Comparison of ENCODE assay signal across 25 mouse cellular contexts in genomic region chr13:74107410-74107809, GRCm38 (mm10). TPM values are rescaled to one million over a fixed set of nuclear protein-coding genes. Genes with fewer than 3 reads are reported as not detected.
"Had no signal": no experiment of that assay in that cellular context is flagged by ENCODE, and none has a peak within 500 bp of the region (broad histone marks: within the 10 kb centered on the region; RNA-seq: fewer than 3 reads in every experiment).

No protein-coding gene starts in this region.

- ATAC-seq: intestine, postnatal 0 days; liver, embryonic 12.5 days had no signal

- H3K36me3 ChIP-seq: kidney, embryonic 15.5 days; limb, embryonic 10.5 days; limb, embryonic 13.5 days; liver, embryonic 12.5 days; liver, embryonic 15.5 days; lung, embryonic 15.5 days; midbrain, embryonic 10.5 days; neural tube, embryonic 13.5 days; stomach, embryonic 15.5 days had no signal

- H3K4me3 ChIP-seq: kidney, embryonic 15.5 days; layer of hippocampus, adult 2 months; limb, embryonic 10.5 days; limb, embryonic 13.5 days; liver, embryonic 12.5 days; liver, embryonic 15.5 days; lung, embryonic 15.5 days; megakaryocyte, embryonic 14.5 days; midbrain, embryonic 10.5 days; neural tube, embryonic 13.5 days; stomach, embryonic 15.5 days had no signal

- H3K4me2 ChIP-seq: kidney, embryonic 15.5 days; limb, embryonic 13.5 days; liver, embryonic 12.5 days; liver, embryonic 15.5 days; lung, embryonic 15.5 days; neural tube, embryonic 13.5 days; stomach, embryonic 15.5 days had no signal

- H3K4me1 ChIP-seq: kidney, embryonic 15.5 days; limb, embryonic 10.5 days; limb, embryonic 13.5 days; liver, embryonic 12.5 days; liver, embryonic 15.5 days; lung, embryonic 15.5 days; megakaryocyte, embryonic 14.5 days; midbrain, embryonic 10.5 days; neural tube, embryonic 13.5 days; stomach, embryonic 15.5 days had no signal

- H3K27ac ChIP-seq: kidney, embryonic 15.5 days; layer of hippocampus, adult 2 months; limb, embryonic 10.5 days; limb, embryonic 13.5 days; liver, embryonic 12.5 days; liver, embryonic 15.5 days; lung, embryonic 15.5 days; midbrain, embryonic 10.5 days; neural tube, embryonic 13.5 days; stomach, embryonic 15.5 days had no signal

- H3K9me3 ChIP-seq: kidney, embryonic 15.5 days; limb, embryonic 10.5 days; limb, embryonic 13.5 days; liver, embryonic 12.5 days; liver, embryonic 15.5 days; lung, embryonic 15.5 days; neural tube, embryonic 13.5 days; stomach, embryonic 15.5 days had no signal

- H3K27me3 ChIP-seq: kidney, embryonic 15.5 days; limb, embryonic 13.5 days; liver, embryonic 12.5 days; liver, embryonic 15.5 days; lung, embryonic 15.5 days; neural tube, embryonic 13.5 days; stomach, embryonic 15.5 days had no signal

- DNase-seq: kidney, postnatal 10 days; layer of hippocampus, adult 9-11 months; liver; lung, adult 18-20 months; lung, postnatal 10 days; lung, postnatal 36 days; midbrain, embryonic 14.5 days; right cerebral cortex, adult 18-20 months; right cerebral cortex, postnatal 14 days; right cerebral cortex, postnatal 4 days; spleen, adult 18-20 months; thymus, postnatal 25 days had no signal

- H3K9ac ChIP-seq: kidney, embryonic 15.5 days; limb, embryonic 13.5 days; liver, embryonic 12.5 days; liver, embryonic 15.5 days; lung, embryonic 15.5 days; neural tube, embryonic 13.5 days; stomach, embryonic 15.5 days had no signal

RNA-seq across cellular contexts. Expression of gene Slc9a3, which starts 13.8 kb away (rescaled TPM):
- total RNA-seq: neutrophil, adult 5-6 weeks had no signal
- polyA plus RNA-seq: limb, embryonic 10.5 days; limb, embryonic 13.5 days; liver, embryonic 12.5 days; liver, embryonic 15.5 days; lung, embryonic 15.5 days; midbrain, embryonic 10.5 days had no signal
